Mouse (Mus musculus): ENCODE results near the gene Gm21973. TPM values are rescaled to one million over a fixed set of nuclear protein-coding genes. Genes with fewer than 3 reads are reported as not detected.

Gene Gm21973
- not detected in 2 replicates for polyA plus RNA-seq (2015; fragmentation: Nextera tagmentation; extraction: Ambion mirVana)

GRCm38 (mm10) chr15:10325080-10325479, at the start of gene Gm21973:
Gene Gm21973 (plus strand): TSS chr15:10325380.
- no peaks in the 10 kb centered on the region for H3K27me3 ChIP-seq
- H3K4me1 ChIP-seq: no peaks in the 10 kb centered on the region
- H3K36me3 ChIP-seq: no peaks in the 10 kb centered on the region
- WGBS: 86% methylated on average over 2 of the region's 2 CpGs
- H3K27ac ChIP-seq (replicated peaks): no peak within 1 kb of the TSS
- H3K4me3 ChIP-seq: no peak within 1 kb of the TSS
- no peak within 1 kb of the TSS for H3K4me2 ChIP-seq (replicated peaks)
- H3K9ac ChIP-seq (replicated peaks): no peak within 1 kb of the TSS
- no peaks in the 10 kb centered on the region for H3K9me3 ChIP-seq
- no peak for ATAC-seq (replicated peaks)

GRCm38 (mm10) chr15:10276386-10276785, 48.8 kb upstream of the Gm21973 start:
- no peak for ATAC-seq (replicated peaks)
- Histone ChIP-seq H3K27ac (replicated peaks) (no peak overlapping the region), H3K4me2 (replicated peaks) (no peak overlapping the region), H3K4me3 (no peak overlapping the region), H3K4me1 (no peaks in the 10 kb centered on the region), H3K9ac (replicated peaks) (no peak overlapping the region), H3K36me3 (no peaks in the 10 kb centered on the region), H3K9me3 (no peaks in the 10 kb centered on the region), H3K27me3 (no peaks in the 10 kb centered on the region)

- Histone ChIP-seq H3K4me3 (no peak overlapping the region), H3K9me3 (no peaks in the 10 kb centered on the region), H3K27ac (replicated peaks) (no peak overlapping the region), H3K9ac (replicated peaks) (no peak overlapping the region), H3K4me2 (replicated peaks) (no peak overlapping the region), H3K27me3 (no peaks in the 10 kb centered on the region), H3K4me1 (no peaks in the 10 kb centered on the region), H3K36me3 (no peaks in the 10 kb centered on the region)
- ATAC-seq (replicated peaks): no peak
- WGBS: 78% methylated on average over 4 of the region's 4 CpGs
Observed at GRCm38 (mm10) chr15:10277461-10277860, 47.7 kb upstream of the Gm21973 start.

- no peaks in the 10 kb centered on the region for H3K9me3 ChIP-seq
- no peak overlapping the region for H3K4me2 ChIP-seq (replicated peaks)
- 81% methylated on average over 5 of the region's 5 CpGs for WGBS
- no peaks in the 10 kb centered on the region for H3K36me3 ChIP-seq
- no peak overlapping the region for H3K9ac ChIP-seq (replicated peaks)
- no peaks in the 10 kb centered on the region for H3K4me1 ChIP-seq
- H3K27me3 ChIP-seq: no peaks in the 10 kb centered on the region
- H3K27ac ChIP-seq (replicated peaks): no peak overlapping the region
- H3K4me3 ChIP-seq: no peak overlapping the region
- no peak for ATAC-seq (replicated peaks)
Observed at GRCm38 (mm10) chr15:10281546-10281945, 43.6 kb upstream of the Gm21973 start.

GRCm38 (mm10) chr15:10283661-10284060, 41.5 kb upstream of the Gm21973 start:
- Histone ChIP-seq H3K9ac (replicated peaks) (no peak overlapping the region), H3K4me1 (no peaks in the 10 kb centered on the region)
- no peak for ATAC-seq (replicated peaks)

GRCm38 (mm10) chr15:10296570-10296969, 28.6 kb upstream of the Gm21973 start:
- Histone ChIP-seq H3K4me3 (no peak overlapping the region), H3K9ac (replicated peaks) (no peak overlapping the region), H3K36me3 (no peaks in the 10 kb centered on the region), H3K4me1 (no peaks in the 10 kb centered on the region), H3K27ac (replicated peaks) (no peak overlapping the region), H3K4me2 (replicated peaks) (no peak overlapping the region), H3K9me3 (no peaks in the 10 kb centered on the region), H3K27me3 (no peaks in the 10 kb centered on the region)
- WGBS: 96% methylated on average over 1 of the region's 1 CpGs
- no peak for ATAC-seq (replicated peaks)

More at GRCm38 (mm10) chr15:10283661-10284060, 41.5 kb upstream of the Gm21973 start:
- Histone ChIP-seq H3K27me3 (no peaks in the 10 kb centered on the region), H3K4me2 (replicated peaks) (no peak overlapping the region), H3K27ac (replicated peaks) (no peak overlapping the region), H3K36me3 (no peaks in the 10 kb centered on the region), H3K4me3 (no peak overlapping the region), H3K9me3 (no peaks in the 10 kb centered on the region)

- 58% methylated on average over 1 of the region's 1 CpGs for WGBS
Observed at GRCm38 (mm10) chr15:10298058-10298457, 27.1 kb upstream of the Gm21973 start.

GRCm38 (mm10) chr15:10299467-10299866, 25.7 kb upstream of the Gm21973 start:
- no peak overlapping the region for H3K27ac ChIP-seq (replicated peaks)
- no peak overlapping the region for H3K9ac ChIP-seq (replicated peaks)
- no peak for ATAC-seq (replicated peaks)
- no peak overlapping the region for H3K4me3 ChIP-seq
- no peaks in the 10 kb centered on the region for H3K9me3 ChIP-seq
- no peak overlapping the region for H3K4me2 ChIP-seq (replicated peaks)
- 67% methylated on average over 3 of the region's 3 CpGs for WGBS
- H3K27me3 ChIP-seq: no peaks in the 10 kb centered on the region
- H3K36me3 ChIP-seq: no peaks in the 10 kb centered on the region
- H3K4me1 ChIP-seq: no peaks in the 10 kb centered on the region

More at GRCm38 (mm10) chr15:10298058-10298457, 27.1 kb upstream of the Gm21973 start:
- H3K36me3 ChIP-seq: no peaks in the 10 kb centered on the region
- no peak overlapping the region for H3K4me2 ChIP-seq (replicated peaks)
- no peak overlapping the region for H3K4me3 ChIP-seq
- H3K27me3 ChIP-seq: no peaks in the 10 kb centered on the region
- no peak overlapping the region for H3K9ac ChIP-seq (replicated peaks)
- no peaks in the 10 kb centered on the region for H3K9me3 ChIP-seq
- H3K4me1 ChIP-seq: no peaks in the 10 kb centered on the region
- no peak for ATAC-seq (replicated peaks)
- H3K27ac ChIP-seq (replicated peaks): no peak overlapping the region

GRCm38 (mm10) chr15:10306461-10306860, 18.7 kb upstream of the Gm21973 start:
- no peaks in the 10 kb centered on the region for H3K9me3 ChIP-seq
- no peaks in the 10 kb centered on the region for H3K36me3 ChIP-seq
- no peak overlapping the region for H3K4me3 ChIP-seq
- H3K4me1 ChIP-seq: no peaks in the 10 kb centered on the region
- H3K9ac ChIP-seq (replicated peaks): no peak overlapping the region
- no peak overlapping the region for H3K27ac ChIP-seq (replicated peaks)
- H3K27me3 ChIP-seq: no peaks in the 10 kb centered on the region
- WGBS: 84% methylated on average over 1 of the region's 1 CpGs
- ATAC-seq (replicated peaks): peak; percentile 78
- H3K4me2 ChIP-seq (replicated peaks): no peak overlapping the region

GRCm38 (mm10) chr15:10311826-10312225, 13.4 kb upstream of the Gm21973 start:
- no peaks in the 10 kb centered on the region for H3K36me3 ChIP-seq
- H3K9me3 ChIP-seq: no peaks in the 10 kb centered on the region
- H3K4me1 ChIP-seq: no peaks in the 10 kb centered on the region
- no peak overlapping the region for H3K9ac ChIP-seq (replicated peaks)
- no peaks in the 10 kb centered on the region for H3K27me3 ChIP-seq
- WGBS: 89% methylated on average over 5 of the region's 5 CpGs
- no peak overlapping the region for H3K4me2 ChIP-seq (replicated peaks)
- H3K27ac ChIP-seq (replicated peaks): no peak overlapping the region
- no peak overlapping the region for H3K4me3 ChIP-seq
- ATAC-seq (replicated peaks): no peak

GRCm38 (mm10) chr15:10313522-10314455, 11.4 kb upstream of the Gm21973 start:
- no peak overlapping the region for H3K4me2 ChIP-seq (replicated peaks)
- no peak overlapping the region for H3K27ac ChIP-seq (replicated peaks)
- peak; percentile 78; the same call in 1 of the 2 replicates for ATAC-seq (replicated peaks)
- H3K9me3 ChIP-seq: no peaks in the 10 kb centered on the region
- no peaks in the 10 kb centered on the region for H3K36me3 ChIP-seq
- no peaks in the 10 kb centered on the region for H3K27me3 ChIP-seq
- no peak overlapping the region for H3K9ac ChIP-seq (replicated peaks)
- no peak overlapping the region for H3K4me3 ChIP-seq
- WGBS: 59% methylated on average over 7 of the region's 7 CpGs
- no peaks in the 10 kb centered on the region for H3K4me1 ChIP-seq

- no peak for ATAC-seq (replicated peaks)
- 48% methylated on average over 3 of the region's 3 CpGs for WGBS
- Histone ChIP-seq H3K4me1 (no peaks in the 10 kb centered on the region), H3K4me3 (no peak overlapping the region), H3K9me3 (no peaks in the 10 kb centered on the region), H3K27ac (replicated peaks) (no peak overlapping the region), H3K36me3 (no peaks in the 10 kb centered on the region), H3K27me3 (no peaks in the 10 kb centered on the region), H3K9ac (replicated peaks) (no peak overlapping the region), H3K4me2 (replicated peaks) (no peak overlapping the region)
Observed at GRCm38 (mm10) chr15:10330626-10331025, 5.4 kb downstream of the Gm21973 start.

Measured in forebrain, embryonic 15.5 days (tissue).